Mouse (Mus musculus) urinary bladder, postnatal 10 days (tissue): ENCODE results near the gene Olfr231.

Experiments used
- DNase-seq: peaks from one replicate; pipeline ENCODE4 v3.0.0; 2022; ENCODE audit warnings: low spot score

The Olfr231 gene

GRCm38 (mm10) chr1:174121062-174121461 is at the start of gene Olfr231:
Gene Olfr231 (minus strand): TSS chr1:174121162.
- DNase-seq, result no peak

GRCm38 (mm10) chr1:174169024-174169423 is 48.1 kb upstream of the Olfr231 start:
- DNase-seq, result no peak

GRCm38 (mm10) chr1:174159095-174159494 is 38.1 kb upstream of the Olfr231 start:
- no peak for DNase-seq

GRCm38 (mm10) chr1:174158512-174158911 is 37.5 kb upstream of the Olfr231 start:
- DNase-seq, result no peak

GRCm38 (mm10) chr1:174157622-174158021 is 36.7 kb upstream of the Olfr231 start:
- DNase-seq, result no peak

GRCm38 (mm10) chr1:174155333-174155732 is 34.4 kb upstream of the Olfr231 start, which contains the start of gene Olfr420:
Gene Olfr420 (plus strand): TSS chr1:174155633.
- DNase-seq, result no peak

- DNase-seq, result no peak
These were observed 28.3 kb upstream of the Olfr231 start for GRCm38 (mm10) chr1:174149289-174149688.

GRCm38 (mm10) chr1:174146696-174147095 is 25.7 kb upstream of the Olfr231 start:
- DNase-seq, result no peak

GRCm38 (mm10) chr1:174141384-174141783 is 20.4 kb upstream of the Olfr231 start:
- no peak for DNase-seq

GRCm38 (mm10) chr1:174131999-174132398 is 11.0 kb upstream of the Olfr231 start:
- DNase-seq, result no peak

GRCm38 (mm10) chr1:174131217-174131616 is 10.3 kb upstream of the Olfr231 start, which contains the start of gene Olfr424:
Gene Olfr424 (plus strand): TSS chr1:174131517.
- DNase-seq, result no peak

- no peak for DNase-seq
These were observed 17.2 kb downstream of the Olfr231 start for GRCm38 (mm10) chr1:174103735-174104134.

GRCm38 (mm10) chr1:174096591-174096990 is 24.4 kb downstream of the Olfr231 start, which contains the start of gene Olfr427:
Gene Olfr427 (plus strand): TSS chr1:174096891.
- no peak for DNase-seq

GRCm38 (mm10) chr1:174084031-174084430 is 36.9 kb downstream of the Olfr231 start, which contains the start of gene Olfr429:
Gene Olfr429 (plus strand): TSS chr1:174084331.
- no peak for DNase-seq

- DNase-seq, result no peak
These were observed 54.7 kb downstream of the Olfr231 start, which contains the start of gene Olfr430 for GRCm38 (mm10) chr1:174066305-174066704. Gene Olfr430 (plus strand): TSS chr1:174066605.
